Mouse (Mus musculus) erythroblast, embryonic 14.5 days (primary cell): ENCODE data around the gene Olfr168. TPM values are rescaled to one million over a fixed set of nuclear protein-coding genes. Genes with fewer than 3 reads are reported as not detected.
"Not testable (repeated sequence)": the region's sequence is repeated elsewhere in the genome, so short reads cannot be mapped to it uniquely, and the experiment has no call there.

Experiments
- H3K27me3 ChIP-seq: 2 replicates; pipeline ENCODE4 v1.6.1; 2012; ENCODE audit warnings: inconsistent platforms; ENCODE audit not compliant: control insufficient read depth
- H3K36me3 ChIP-seq: 2 replicates; pipeline ENCODE4 v1.6.1; 2012; ENCODE audit warnings: mild to moderate bottlenecking, inconsistent platforms; ENCODE audit not compliant: control insufficient read depth
- H3K4me1 ChIP-seq: 2 replicates; pipeline ENCODE4 v1.6.1; 2012; ENCODE audit warnings: inconsistent platforms; ENCODE audit not compliant: control insufficient read depth
- H3K4me3 ChIP-seq: replicated peaks from 2 replicates; pipeline ENCODE3; 2012; ENCODE audit warnings: moderate library complexity, mild to moderate bottlenecking, inconsistent platforms
- H3K9me3 ChIP-seq: 2 replicates; pipeline ENCODE4 v1.6.1; 2012; ENCODE audit warnings: low read length, inconsistent platforms, mixed read lengths; ENCODE audit not compliant: control insufficient read depth
- GATA1 ChIP-seq: IDR thresholded peaks from 2 replicates; pipeline ENCODE4 v1.6.1; 2012; ENCODE audit warnings: low read length, inconsistent platforms, mixed read lengths
- TAL1 ChIP-seq: IDR thresholded peaks from 3 replicates; pipeline ENCODE4 v1.6.1; 2012; ENCODE audit warnings: low read length, inconsistent platforms, mixed read lengths
- polyA plus RNA-seq: library from polyadenylated mRNA; stranded (reverse); fragments of >175 nt; gene quantifications from 2 replicates; pipeline ENCODE4 v1.2.3, GENCODE M21; 2012

Olfr168 gene
- not detected in 2 replicates for polyA plus RNA-seq

- no peaks in the 10 kb centered on the region for H3K36me3 ChIP-seq
- H3K9me3 ChIP-seq = peaks cover 4% of the 10 kb centered on the region
- no peaks in the 10 kb centered on the region for H3K4me1 ChIP-seq
- no peaks in the 10 kb centered on the region for H3K27me3 ChIP-seq
- TF ChIP-seq TAL1 = no peak
- no peak for TF ChIP-seq GATA1
- H3K4me3 ChIP-seq = no peak within 1 kb of the TSS
Observed at GRCm38 (mm10) chr16:19535455-19535854, at the start of gene Olfr168. Gene Olfr168, minus strand, starts transcription at chr16:19535555.

DNA sequence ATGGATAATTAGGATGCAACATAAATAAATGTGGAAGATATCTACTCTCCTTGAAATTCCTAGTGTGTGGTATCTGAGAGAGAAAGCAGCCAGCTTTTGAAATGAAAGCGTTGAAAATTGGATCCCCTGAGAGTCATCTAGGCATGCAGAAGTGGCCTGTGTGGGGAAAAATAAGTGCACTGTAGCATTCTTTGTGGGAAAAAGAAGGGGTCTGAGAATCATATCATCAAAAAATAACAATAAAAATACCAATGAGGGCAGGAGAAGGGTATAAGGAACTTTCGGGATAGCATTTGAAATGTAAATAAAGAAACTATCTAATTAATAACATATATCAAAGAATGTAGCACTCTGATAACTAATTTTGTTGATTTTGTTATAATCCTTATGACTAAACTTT, 36.4 kb upstream of the Olfr168 start, which contains the start of gene Olfr169:
Gene Olfr169 (minus strand): TSS at position 101 of the 400 bp plus-strand sequence.
- H3K27me3 ChIP-seq, H3K4me1 ChIP-seq, H3K4me3 ChIP-seq, H3K9me3 ChIP-seq, H3K36me3 ChIP-seq: not testable (repeated sequence)

GRCm38 (mm10) chr16:19553429-19553828, 18.1 kb upstream of the Olfr168 start:
- not testable (repeated sequence) for H3K27me3 ChIP-seq, H3K4me1 ChIP-seq, H3K4me3 ChIP-seq, H3K36me3 ChIP-seq
- H3K9me3 ChIP-seq = peaks cover 14% of the 10 kb centered on the region

DNA sequence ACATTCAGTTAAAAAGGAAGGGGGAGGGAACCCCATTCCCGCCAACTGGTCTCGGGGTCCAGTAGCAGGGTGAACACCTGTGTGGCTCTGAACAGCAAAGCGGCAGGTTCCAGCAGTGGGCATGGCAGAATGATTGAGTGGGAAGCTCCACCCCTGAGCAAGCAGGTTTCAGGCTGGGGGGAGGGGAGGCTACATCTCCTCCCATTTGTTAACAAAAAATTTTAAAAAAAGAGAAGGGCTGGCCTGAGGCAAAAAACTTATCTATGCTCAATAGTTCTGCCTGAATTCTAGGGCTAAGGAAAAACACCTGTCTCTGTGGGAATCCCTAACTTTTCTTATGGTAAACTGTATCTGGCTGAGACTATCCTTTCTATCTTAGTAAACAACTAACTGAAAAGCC, 16.9 kb upstream of the Olfr168 start:
- not testable (repeated sequence) for H3K27me3 ChIP-seq, H3K4me3 ChIP-seq, H3K4me1 ChIP-seq, H3K36me3 ChIP-seq
- peaks cover 12% of the 10 kb centered on the region for H3K9me3 ChIP-seq

DNA sequence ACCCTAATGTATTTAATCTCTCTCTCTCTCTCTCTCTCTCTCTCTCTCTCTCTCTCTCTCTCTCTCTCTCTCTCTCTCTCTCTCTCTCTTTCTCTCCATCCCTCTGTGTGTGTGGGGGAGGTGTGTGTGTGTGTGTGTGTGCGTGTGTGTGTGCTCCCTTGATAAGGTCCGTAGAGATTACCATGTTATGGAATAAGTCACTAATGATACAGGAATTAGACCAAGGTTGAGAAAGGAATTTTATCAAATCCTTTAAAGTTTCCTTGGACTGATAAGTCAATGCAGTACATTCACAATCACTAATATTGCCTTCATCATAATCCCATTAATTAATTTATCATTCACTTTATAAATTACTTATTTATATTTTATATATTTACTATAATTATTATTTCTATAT, 13.2 kb downstream of the Olfr168 start, which contains the start of gene Olfr167:
Gene Olfr167 (minus strand): TSS at position 101 of the 400 bp plus-strand sequence.
- H3K4me3 ChIP-seq = no peak within 1 kb of the TSS
- H3K27me3 ChIP-seq = no peaks in the 10 kb centered on the region
- no peaks in the 10 kb centered on the region; the same call in 1 of the 2 replicates for H3K9me3 ChIP-seq

GRCm38 (mm10) chr16:19483394-19483793, 52.0 kb downstream of the Olfr168 start, which contains the start of gene Olfr166:
Gene Olfr166, plus strand, starts transcription at chr16:19483694.
- no peaks in the 10 kb centered on the region for H3K36me3 ChIP-seq
- no peak within 1 kb of the TSS for H3K4me3 ChIP-seq
- no peaks in the 10 kb centered on the region for H3K27me3 ChIP-seq
- no peak for TF ChIP-seq TAL1
- TF ChIP-seq GATA1 = no peak
- peaks cover 10% of the 10 kb centered on the region for H3K9me3 ChIP-seq
- no peaks in the 10 kb centered on the region for H3K4me1 ChIP-seq

More for the DNA sequence above, 13.2 kb downstream of the Olfr168 start, which contains the start of gene Olfr167:
- Histone ChIP-seq H3K36me3 (no peaks in the 10 kb centered on the region), H3K4me1 (no peaks in the 10 kb centered on the region)
- TF ChIP-seq GATA1 = no peak
- TF ChIP-seq TAL1 = no peak

Other genes with a start within 250 kb of the Olfr168 start
- not detected in 2 replicates for gene Olfr164, start 221.5 kb downstream of the Olfr168 start, polyA plus RNA-seq
- not detected in 2 replicates for gene Olfr165, start 112.4 kb downstream of the Olfr168 start, polyA plus RNA-seq
- gene Olfr166, start 51.9 kb downstream of the Olfr168 start, polyA plus RNA-seq = not detected in 2 replicates
- gene Olfr167, start 13.3 kb downstream of the Olfr168 start, polyA plus RNA-seq = not detected in 2 replicates
- gene Olfr169, start 36.3 kb upstream of the Olfr168 start, polyA plus RNA-seq = not detected in 2 replicates
- not detected in 2 replicates for gene Olfr170, start 76.3 kb upstream of the Olfr168 start, polyA plus RNA-seq
- gene Olfr171, start 94.4 kb upstream of the Olfr168 start, polyA plus RNA-seq = 0.06 TPM in 1 of 2 replicates, not detected in the other
- not detected in 2 replicates for gene Lamp3, start 170.8 kb upstream of the Olfr168 start, polyA plus RNA-seq
- gene B3gnt5, start 224.7 kb upstream of the Olfr168 start, polyA plus RNA-seq = 0.01 TPM in 1 of 2 replicates, not detected in the other